Mouse (Mus musculus): ENCODE measurements around the gene Best1. TPM values are rescaled to one million over a fixed set of nuclear protein-coding genes. Genes with fewer than 3 reads are reported as not detected.
A peak's percentile ranks its signal among the peaks of the same experiment; 100 is the strongest.

Gene Best1
- polyA plus RNA-seq, 1 experiment from 2014 or later = 1.5 TPM

DNA sequence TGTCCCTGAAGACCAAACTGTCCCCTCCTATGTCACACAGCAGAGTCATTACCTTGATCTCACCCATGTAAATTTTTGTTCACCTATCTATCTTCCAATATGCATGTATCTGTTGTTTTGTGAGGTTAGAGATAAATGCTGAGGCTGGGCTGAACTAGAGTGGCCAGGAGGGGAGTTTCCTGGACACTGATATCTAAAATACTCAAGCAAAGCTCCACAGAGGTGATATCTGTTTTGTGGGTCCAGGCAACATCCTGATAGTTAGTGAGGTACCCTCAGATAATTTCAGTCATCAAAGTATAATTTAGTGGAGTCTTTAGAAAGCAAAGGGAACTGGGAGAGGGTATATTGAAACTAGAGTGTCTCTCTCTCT lies 11.6 kb downstream of the Best1 start:
- H3K27ac ChIP-seq (ENCODE audit: low read depth, low read length) = no peak overlapping the region
- no peaks in the 10 kb centered on the region for H3K9me3 ChIP-seq (ENCODE audit: control insufficient read depth, low read length)
- H3K36me3 ChIP-seq (ENCODE audit: control insufficient read depth, insufficient read depth, low read length) = peaks cover 4% of the 10 kb centered on the region
- DNase-seq (ENCODE audit: low spot score) = no peak
- no peak overlapping the region for H3K4me2 ChIP-seq (ENCODE audit: low read depth)
- H3K4me3 ChIP-seq (ENCODE audit: low read depth, low read length) = no peak overlapping the region
- no peaks in the 10 kb centered on the region for H3K4me1 ChIP-seq (ENCODE audit: control insufficient read depth, insufficient read depth, low read length)
- ATAC-seq (ENCODE audit: insufficient read depth, low FRiP score, low TSS enrichment) = no peak
- H3K9ac ChIP-seq (ENCODE audit: low read length) = no peak overlapping the region
- no peaks in the 10 kb centered on the region for H3K27me3 ChIP-seq (ENCODE audit: control insufficient read depth, insufficient read depth, low read length)

GRCm38 (mm10) chr19:9989171-9989883 lies 12.1 kb downstream of the Best1 start:
- no peak overlapping the region for H3K9ac ChIP-seq (ENCODE audit: low read length)
- H3K27ac ChIP-seq (ENCODE audit: low read depth, low read length) = no peak overlapping the region
- 66% methylated on average over 17 of the region's 17 CpGs for WGBS
- H3K4me1 ChIP-seq (ENCODE audit: control insufficient read depth, insufficient read depth, low read length) = no peaks in the 10 kb centered on the region
- H3K9me3 ChIP-seq (ENCODE audit: control insufficient read depth, low read length) = no peaks in the 10 kb centered on the region
- no peak overlapping the region for H3K4me3 ChIP-seq (ENCODE audit: low read depth, low read length)
- peaks cover 4% of the 10 kb centered on the region for H3K36me3 ChIP-seq (ENCODE audit: control insufficient read depth, insufficient read depth, low read length)
- H3K4me2 ChIP-seq (ENCODE audit: low read depth) = no peak overlapping the region
- DNase-seq (ENCODE audit: low spot score) (peak; percentile 9), ATAC-seq (ENCODE audit: insufficient read depth, low FRiP score, low TSS enrichment) (no peak)
- H3K27me3 ChIP-seq (ENCODE audit: control insufficient read depth, insufficient read depth, low read length) = no peaks in the 10 kb centered on the region

DNA sequence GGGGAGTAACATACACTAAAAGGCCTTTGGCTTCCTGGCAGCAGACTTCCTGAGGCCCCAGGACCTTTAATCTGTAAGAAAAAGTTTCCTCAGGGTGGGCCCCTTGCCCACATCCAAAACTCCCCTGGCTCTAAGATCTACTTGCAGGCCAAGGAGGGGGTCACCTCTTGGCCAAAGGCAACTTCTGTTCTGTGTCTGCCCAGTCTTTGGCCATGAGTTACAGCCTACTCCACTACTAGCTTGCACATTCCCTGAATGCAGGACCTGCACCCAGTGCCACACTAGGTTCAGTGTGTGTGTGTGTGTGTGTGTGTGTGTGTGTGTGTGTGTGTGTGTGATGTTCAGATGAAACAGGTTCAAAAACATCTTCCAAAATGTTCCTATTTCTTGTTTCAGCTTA lies 13.8 kb downstream of the Best1 start:
- no peak overlapping the region for H3K4me2 ChIP-seq (ENCODE audit: low read depth)
- no peaks in the 10 kb centered on the region for H3K27me3 ChIP-seq (ENCODE audit: control insufficient read depth, insufficient read depth, low read length)
- peaks cover 4% of the 10 kb centered on the region for H3K36me3 ChIP-seq (ENCODE audit: control insufficient read depth, insufficient read depth, low read length)
- ATAC-seq (ENCODE audit: insufficient read depth, low FRiP score, low TSS enrichment) (no peak), DNase-seq (ENCODE audit: low spot score) (no peak)
- H3K4me1 ChIP-seq (ENCODE audit: control insufficient read depth, insufficient read depth, low read length) = peaks cover 7% of the 10 kb centered on the region
- H3K4me3 ChIP-seq (ENCODE audit: low read depth, low read length) = no peak overlapping the region
- no peak overlapping the region for H3K27ac ChIP-seq (ENCODE audit: low read depth, low read length)
- H3K9me3 ChIP-seq (ENCODE audit: control insufficient read depth, low read length) = no peaks in the 10 kb centered on the region
- H3K9ac ChIP-seq (ENCODE audit: low read length) = no peak overlapping the region

DNA sequence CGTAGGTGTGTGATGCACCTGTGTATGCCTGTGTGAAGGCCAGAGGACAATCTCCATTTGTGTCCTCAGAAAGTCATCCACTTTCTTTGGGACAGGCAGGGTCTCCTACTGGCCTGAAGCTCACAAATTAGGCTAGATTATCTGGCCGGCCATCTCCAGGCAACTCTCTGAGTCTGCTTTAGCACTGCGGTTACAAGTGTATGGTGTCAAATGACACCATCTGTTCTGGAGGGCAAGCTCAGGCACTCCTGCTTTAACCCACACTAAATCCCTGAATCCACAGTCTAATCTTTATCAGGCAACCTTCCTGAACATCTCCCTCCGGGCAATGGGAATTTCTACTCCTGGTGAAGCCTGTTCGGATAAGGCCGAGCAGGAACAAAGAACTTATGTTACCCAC lies 14.2 kb downstream of the Best1 start:
- Histone ChIP-seq H3K36me3 (ENCODE audit: control insufficient read depth, insufficient read depth, low read length) (peaks cover 4% of the 10 kb centered on the region), H3K27me3 (ENCODE audit: control insufficient read depth, insufficient read depth, low read length) (no peaks in the 10 kb centered on the region), H3K4me3 (ENCODE audit: low read depth, low read length) (no peak overlapping the region), H3K9me3 (ENCODE audit: control insufficient read depth, low read length) (no peaks in the 10 kb centered on the region), H3K4me2 (ENCODE audit: low read depth) (no peak overlapping the region), H3K4me1 (ENCODE audit: control insufficient read depth, insufficient read depth, low read length) (peaks cover 7% of the 10 kb centered on the region), H3K9ac (ENCODE audit: low read length) (no peak overlapping the region), H3K27ac (ENCODE audit: low read depth, low read length) (no peak overlapping the region)
- WGBS = 56% methylated on average over 6 of the region's 6 CpGs
- ATAC-seq (ENCODE audit: insufficient read depth, low FRiP score, low TSS enrichment) (no peak), DNase-seq (ENCODE audit: low spot score) (no peak)

GRCm38 (mm10) chr19:9985900-9986421 lies 15.5 kb downstream of the Best1 start:
- H3K4me1 ChIP-seq (ENCODE audit: control insufficient read depth, insufficient read depth, low read length) = peaks cover 7% of the 10 kb centered on the region
- H3K9me3 ChIP-seq (ENCODE audit: control insufficient read depth, low read length) = no peaks in the 10 kb centered on the region
- no peak overlapping the region for H3K9ac ChIP-seq (ENCODE audit: low read length)
- H3K27me3 ChIP-seq (ENCODE audit: control insufficient read depth, insufficient read depth, low read length) = no peaks in the 10 kb centered on the region
- no peak overlapping the region for H3K4me3 ChIP-seq (ENCODE audit: low read depth, low read length)
- H3K27ac ChIP-seq (ENCODE audit: low read depth, low read length) = no peak overlapping the region
- WGBS = 92% methylated on average over 2 of the region's 2 CpGs
- ATAC-seq (ENCODE audit: insufficient read depth, low FRiP score, low TSS enrichment) = no peak
- no peak for DNase-seq (ENCODE audit: low spot score)
- no peak overlapping the region for H3K4me2 ChIP-seq (ENCODE audit: low read depth)
- peaks cover 4% of the 10 kb centered on the region for H3K36me3 ChIP-seq (ENCODE audit: control insufficient read depth, insufficient read depth, low read length)

DNA sequence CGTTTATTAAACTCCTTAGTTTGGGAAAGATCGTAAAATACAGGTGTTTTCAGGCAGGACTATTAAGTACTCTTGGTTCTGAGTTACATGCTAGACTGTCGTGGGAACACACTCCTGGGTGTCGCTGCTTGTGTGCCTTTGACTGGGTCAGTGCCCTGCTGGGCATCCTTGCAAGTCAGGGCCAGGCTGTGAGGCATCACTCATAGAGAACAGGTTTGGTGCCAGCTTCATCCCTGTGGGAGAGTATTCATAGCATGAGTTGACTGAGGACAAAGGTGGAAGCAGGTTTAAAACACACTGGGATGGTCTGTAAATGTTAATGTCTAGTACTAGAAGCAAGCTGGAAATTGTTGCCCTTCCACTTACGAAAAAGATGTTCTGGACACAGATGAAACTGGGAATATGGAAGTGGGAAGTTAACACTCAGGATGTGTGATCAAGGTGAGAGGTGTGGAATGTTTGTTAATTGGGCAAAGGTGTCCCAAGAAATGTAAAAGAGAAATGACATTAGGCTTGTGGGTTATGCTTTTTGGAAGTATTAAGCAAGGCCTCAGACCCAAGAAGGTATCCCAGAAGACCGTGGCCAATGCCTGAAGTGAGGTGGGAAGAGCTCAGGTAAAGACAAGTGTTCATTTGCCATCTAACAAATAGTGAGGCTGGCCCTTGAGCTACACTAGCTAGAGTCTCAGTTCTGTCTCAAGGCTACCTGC lies 16.1 kb downstream of the Best1 start:
- no peaks in the 10 kb centered on the region for H3K9me3 ChIP-seq (ENCODE audit: control insufficient read depth, low read length)
- peaks cover 4% of the 10 kb centered on the region for H3K36me3 ChIP-seq (ENCODE audit: control insufficient read depth, insufficient read depth, low read length)
- ATAC-seq (ENCODE audit: insufficient read depth, low FRiP score, low TSS enrichment) (no peak), DNase-seq (ENCODE audit: low spot score) (no peak)
- no peak overlapping the region for H3K4me3 ChIP-seq (ENCODE audit: low read depth, low read length)
- no peaks in the 10 kb centered on the region for H3K27me3 ChIP-seq (ENCODE audit: control insufficient read depth, insufficient read depth, low read length)
- no peak overlapping the region for H3K9ac ChIP-seq (ENCODE audit: low read length)
- H3K4me2 ChIP-seq (ENCODE audit: low read depth) = no peak overlapping the region
- 96% methylated on average over 6 of the region's 6 CpGs for WGBS
- no peak overlapping the region for H3K27ac ChIP-seq (ENCODE audit: low read depth, low read length)
- peaks cover 7% of the 10 kb centered on the region for H3K4me1 ChIP-seq (ENCODE audit: control insufficient read depth, insufficient read depth, low read length)

GRCm38 (mm10) chr19:9984111-9985055 lies 17.1 kb downstream of the Best1 start:
- ATAC-seq (ENCODE audit: insufficient read depth, low FRiP score, low TSS enrichment) (no peak), DNase-seq (ENCODE audit: low spot score) (no peak)
- Histone ChIP-seq H3K4me2 (ENCODE audit: low read depth) (no peak overlapping the region; the same call in 1 of the 2 replicates), H3K4me1 (ENCODE audit: control insufficient read depth, insufficient read depth, low read length) (peaks cover 7% of the 10 kb centered on the region), H3K9me3 (ENCODE audit: control insufficient read depth, low read length) (no peaks in the 10 kb centered on the region), H3K4me3 (ENCODE audit: low read depth, low read length) (0 out of 2 replicates have a peak overlapping the region, but pooled peaks have one; percentile 82), H3K27me3 (ENCODE audit: control insufficient read depth, insufficient read depth, low read length) (no peaks in the 10 kb centered on the region), H3K9ac (ENCODE audit: low read length) (no peak overlapping the region), H3K27ac (ENCODE audit: low read depth, low read length) (no peak overlapping the region), H3K36me3 (ENCODE audit: control insufficient read depth, insufficient read depth, low read length) (peaks cover 4% of the 10 kb centered on the region)
- WGBS = 94% methylated on average over 20 of the region's 20 CpGs

GRCm38 (mm10) chr19:9982852-9983542 lies 18.4 kb downstream of the Best1 start:
- DNase-seq (ENCODE audit: low spot score) = peak; percentile 66
- under 1% methylated on average over 31 of the region's 31 CpGs for WGBS
- Histone ChIP-seq H3K9me3 (ENCODE audit: control insufficient read depth, low read length) (no peaks in the 10 kb centered on the region), H3K36me3 (ENCODE audit: control insufficient read depth, insufficient read depth, low read length) (peaks cover 4% of the 10 kb centered on the region), H3K4me2 (ENCODE audit: low read depth) (peak overlapping the region; percentile 72), H3K4me3 (ENCODE audit: low read depth, low read length) (peak overlapping the region; percentile 82), H3K4me1 (ENCODE audit: control insufficient read depth, insufficient read depth, low read length) (peaks cover 7% of the 10 kb centered on the region), H3K27ac (ENCODE audit: low read depth, low read length) (peak overlapping the region; percentile 85), H3K9ac (ENCODE audit: low read length) (peak overlapping the region; percentile 76), H3K27me3 (ENCODE audit: control insufficient read depth, insufficient read depth, low read length) (no peaks in the 10 kb centered on the region)
- peak; percentile 76 for ATAC-seq (ENCODE audit: insufficient read depth, low FRiP score, low TSS enrichment)

All from neural tube, embryonic 11.5 days (tissue).